Mouse (Mus musculus): ENCODE measurements around the gene Gm9887.

Gm9887 gene

GRCm38 (mm10) chr12:69371854-69372671 is at the start of gene Gm9887, which contains the start of gene Arf6:
Gene Gm9887 (minus strand): TSS chr12:69372458.
Gene Arf6 (plus strand): TSS chr12:69372150.
- under 1% methylated on average over 115 of the region's 121 CpGs for WGBS

- 86% methylated on average over 3 of the region's 3 CpGs for WGBS
These were observed 48.5 kb upstream of the Gm9887 start for GRCm38 (mm10) chr12:69420716-69421115.

- WGBS, result 80% methylated on average over 4 of the region's 4 CpGs
These were observed 47.3 kb upstream of the Gm9887 start for GRCm38 (mm10) chr12:69419606-69420005.

GRCm38 (mm10) chr12:69419017-69419605 is 46.9 kb upstream of the Gm9887 start:
- WGBS, result 51% methylated on average over 14 of the region's 14 CpGs

GRCm38 (mm10) chr12:69418606-69419005 is 46.3 kb upstream of the Gm9887 start:
- WGBS, result 86% methylated on average over 13 of the region's 13 CpGs

GRCm38 (mm10) chr12:69417701-69418291 is 45.5 kb upstream of the Gm9887 start:
- WGBS, result 57% methylated on average over 9 of the region's 9 CpGs

GRCm38 (mm10) chr12:69416793-69417192 is 44.5 kb upstream of the Gm9887 start:
- WGBS, result 82% methylated on average over 7 of the region's 7 CpGs

GRCm38 (mm10) chr12:69414826-69415572 is 42.7 kb upstream of the Gm9887 start:
- 83% methylated on average over 4 of the region's 4 CpGs for WGBS

- WGBS, result 79% methylated on average over 3 of the region's 3 CpGs
These were observed 41.0 kb upstream of the Gm9887 start for GRCm38 (mm10) chr12:69413303-69413702.

- 72% methylated on average over 4 of the region's 4 CpGs for WGBS
These were observed 39.7 kb upstream of the Gm9887 start for GRCm38 (mm10) chr12:69411936-69412335.

- WGBS, result 76% methylated on average over 5 of the region's 5 CpGs
These were observed 38.5 kb upstream of the Gm9887 start for GRCm38 (mm10) chr12:69410767-69411166.

- WGBS, result 94% methylated on average over 13 of the region's 13 CpGs
These were observed 30.4 kb upstream of the Gm9887 start for GRCm38 (mm10) chr12:69402594-69403167.

GRCm38 (mm10) chr12:69402100-69402499 is 29.8 kb upstream of the Gm9887 start:
- 66% methylated on average over 9 of the region's 9 CpGs for WGBS

- 33% methylated on average over 2 of the region's 2 CpGs for WGBS
These were observed 28.6 kb upstream of the Gm9887 start for GRCm38 (mm10) chr12:69400871-69401286.

GRCm38 (mm10) chr12:69400367-69400766 is 28.1 kb upstream of the Gm9887 start:
- 90% methylated on average over 4 of the region's 4 CpGs for WGBS

GRCm38 (mm10) chr12:69394456-69394855 is 22.2 kb upstream of the Gm9887 start:
- WGBS, result 72% methylated on average over 6 of the region's 6 CpGs

GRCm38 (mm10) chr12:69393076-69393475 is 20.8 kb upstream of the Gm9887 start:
- WGBS, result 80% methylated on average over 10 of the region's 10 CpGs

GRCm38 (mm10) chr12:69390000-69390698 is 17.9 kb upstream of the Gm9887 start:
- WGBS, result 60% methylated on average over 7 of the region's 7 CpGs

GRCm38 (mm10) chr12:69389273-69389938 is 17.1 kb upstream of the Gm9887 start:
- WGBS, result 32% methylated on average over 7 of the region's 7 CpGs

GRCm38 (mm10) chr12:69388321-69388869 is 16.1 kb upstream of the Gm9887 start:
- 97% methylated on average over 10 of the region's 10 CpGs for WGBS
